Mouse (Mus musculus) intestine, embryonic 14.5 days (tissue): ENCODE data around the gene Vangl2. TPM values are rescaled to one million over a fixed set of nuclear protein-coding genes. Genes with fewer than 3 reads are reported as not detected.

Experiments
- ATAC-seq: fragments of 200-750 bp; cut with Nextera tagmentation; replicated peaks from 2 replicates; pipeline ENCODE4 v1.8.0; 2017; ENCODE audit warnings: low read depth, moderate number of reproducible peaks, moderate TSS enrichment, moderate library complexity; ENCODE audit not compliant: low FRiP score, low TSS enrichment
- DNase-seq: peaks from one replicate; pipeline ENCODE4 v3.0.0-alpha.2; 2018; ENCODE audit warnings: low spot score
- H3K27ac ChIP-seq: fragments of 300-500 bp; sonication (generic); 2 replicates; pipeline ENCODE4 v1.5.1; 2014; ENCODE audit warnings: low read depth, mild to moderate bottlenecking, control low read depth
- H3K27me3 ChIP-seq: fragments of 300-500 bp; sonication (generic); replicated peaks from 2 replicates; pipeline ENCODE4 v1.6.1; 2014; ENCODE audit warnings: low read length, control low read depth; ENCODE audit not compliant: control insufficient read depth, insufficient read depth
- H3K36me3 ChIP-seq: fragments of 300-500 bp; sonication (generic); 2 replicates; pipeline ENCODE4 v1.6.1; 2014; ENCODE audit warnings: low read length, control low read depth; ENCODE audit not compliant: control insufficient read depth, insufficient read depth
- H3K4me1 ChIP-seq: fragments of 300-500 bp; sonication (generic); replicated peaks from 2 replicates; pipeline ENCODE4 v1.6.1; 2014; ENCODE audit warnings: low read length, control low read depth, mixed read lengths; ENCODE audit not compliant: control insufficient read depth, insufficient read depth
- H3K4me2 ChIP-seq: fragments of 300-500 bp; sonication (generic); 2 replicates; pipeline ENCODE4 v1.6.1; 2014; ENCODE audit warnings: low read length
- H3K4me3 ChIP-seq: fragments of 300-500 bp; sonication (generic); 2 replicates; pipeline ENCODE4 v1.5.1; 2014; ENCODE audit warnings: low read depth, low read length, control low read depth, mixed read lengths
- H3K9ac ChIP-seq: fragments of 300-500 bp; sonication (generic); 2 replicates; pipeline ENCODE4 v1.6.1; 2014; ENCODE audit warnings: mild to moderate bottlenecking, low read length
- H3K9me3 ChIP-seq: fragments of 300-500 bp; sonication (generic); 2 replicates; pipeline ENCODE4 v1.6.1; 2016; ENCODE audit warnings: low read length, control low read depth; ENCODE audit not compliant: control insufficient read depth
- WGBS: fragments of 180-500 bp; shearing (Covaris S2); extraction: QIAGEN DNeasy Blood & Tissue Kit; methylation state at CpG from one replicate; pipeline ENCODE4 v1.1.7; 2014; 5-methylcytosine and 5-hydroxymethylcytosine counted together
- polyA plus RNA-seq: library from polyadenylated mRNA; unstranded; fragments of >200 nt; fragmentation: Nextera tagmentation; extraction: Ambion mirVana; gene quantifications from 2 replicates; pipeline ENCODE4 v1.2.1, GENCODE M21; 2014

Gene Vangl2
- polyA plus RNA-seq, 1 experiment from 2014 or later: 13.9 TPM

DNA sequence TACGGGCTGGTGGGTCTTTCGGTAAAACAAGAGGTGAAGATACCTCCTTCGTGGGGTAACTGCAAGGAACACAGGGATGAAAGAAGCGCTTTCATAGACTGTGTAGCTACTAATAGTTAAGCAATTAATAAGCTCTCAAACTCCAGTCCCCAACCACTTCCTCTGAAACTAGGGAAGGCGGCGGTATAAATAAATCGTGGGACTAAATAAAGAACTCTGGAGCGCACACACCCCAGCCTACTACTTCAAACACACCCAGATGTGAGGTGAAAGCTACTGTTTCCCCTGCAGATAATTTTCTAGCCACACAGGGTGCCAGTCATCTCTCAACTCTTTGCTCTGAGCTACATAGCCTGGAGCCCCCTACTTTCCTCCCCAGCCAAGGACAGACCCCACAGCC lies 12.2 kb downstream of the Vangl2 start:
- Histone ChIP-seq H3K9ac (no peak overlapping the region), H3K4me3 (no peak overlapping the region), H3K36me3 (peaks cover 17% of the 10 kb centered on the region), H3K27ac (no peak overlapping the region), H3K4me1 (peaks cover 29% of the 10 kb centered on the region), H3K27me3 (no peaks in the 10 kb centered on the region), H3K4me2 (no peak overlapping the region), H3K9me3 (no peaks in the 10 kb centered on the region)
- no peak for ATAC-seq
- WGBS: 66% methylated on average over 8 of the region's 8 CpGs
- DNase-seq: no peak

DNA sequence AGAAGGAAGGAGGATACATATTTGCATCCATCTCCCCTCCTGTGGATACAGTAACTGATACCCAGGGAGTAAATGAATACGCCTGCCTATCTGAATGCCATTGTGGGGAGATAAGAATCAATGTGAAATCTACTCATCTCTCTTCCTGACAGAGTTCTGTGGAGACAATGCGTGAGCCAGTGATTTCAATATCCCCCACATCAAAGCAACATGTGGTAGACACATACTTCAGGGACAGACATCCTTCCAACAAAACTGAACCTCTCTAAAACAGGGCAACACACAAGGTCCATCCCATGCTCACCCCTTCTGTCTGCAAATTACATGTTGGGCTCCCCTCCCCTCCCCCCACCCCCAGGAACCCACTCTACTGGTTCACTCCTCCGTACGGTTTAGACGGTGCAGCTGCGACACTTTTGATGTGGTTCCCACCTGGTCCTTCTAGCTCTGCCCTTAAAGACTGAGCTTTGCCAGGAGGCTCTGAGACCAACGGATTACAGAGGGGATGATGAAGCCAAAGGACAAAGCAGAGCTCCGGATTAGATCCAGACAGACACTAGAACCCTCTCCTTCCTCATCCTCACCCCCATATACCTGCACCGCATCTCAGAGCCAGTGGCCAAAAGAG lies 12.8 kb downstream of the Vangl2 start:
- Histone ChIP-seq H3K9me3 (no peaks in the 10 kb centered on the region), H3K27ac (no peak overlapping the region), H3K4me3 (no peak overlapping the region), H3K36me3 (peaks cover 23% of the 10 kb centered on the region), H3K27me3 (no peaks in the 10 kb centered on the region), H3K4me2 (no peak overlapping the region), H3K9ac (no peak overlapping the region), H3K4me1 (peaks cover 29% of the 10 kb centered on the region)
- no peak for ATAC-seq
- DNase-seq: no peak
- 66% methylated on average over 9 of the region's 9 CpGs for WGBS

DNA sequence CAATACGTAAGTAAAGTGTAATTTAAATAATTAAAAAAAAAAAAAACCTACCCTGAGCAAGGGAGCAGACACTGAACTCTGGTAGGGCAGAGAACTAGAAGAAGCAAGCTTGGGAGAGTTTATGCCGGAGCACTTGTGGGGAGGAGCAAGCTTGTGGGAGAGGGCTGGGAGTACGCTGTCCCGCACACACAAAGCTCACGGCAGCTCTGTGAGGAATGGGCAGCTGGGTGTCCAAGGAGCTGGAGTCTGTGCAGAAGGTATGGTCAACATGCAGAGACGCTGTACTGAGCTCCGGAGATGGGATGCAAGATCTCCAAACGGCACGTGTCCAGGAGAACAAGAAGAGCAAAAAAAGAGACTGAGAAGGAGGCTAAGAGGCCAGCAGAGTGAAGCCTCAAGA lies 13.5 kb downstream of the Vangl2 start:
- no peak for ATAC-seq

DNA sequence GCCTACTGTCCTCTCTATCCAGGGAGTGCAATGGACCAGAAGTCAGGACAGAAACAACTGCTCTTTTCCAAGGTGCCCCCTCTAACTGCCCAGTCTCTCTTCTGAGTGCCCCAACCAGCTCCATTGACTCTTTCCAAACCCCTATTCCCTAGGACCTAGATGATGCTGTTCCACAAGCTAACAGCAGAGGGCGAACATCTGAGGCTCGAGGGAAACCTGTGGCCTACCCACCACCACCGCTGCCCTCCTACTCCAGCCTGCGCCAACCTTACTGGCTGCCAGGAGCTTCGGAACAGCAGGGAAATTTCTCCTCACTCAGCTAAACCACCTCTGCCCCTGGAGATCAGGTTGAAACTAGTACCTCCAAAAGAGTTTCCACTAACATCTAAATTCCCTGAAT lies 16.2 kb downstream of the Vangl2 start:
- Histone ChIP-seq H3K9ac (no peak overlapping the region), H3K27me3 (no peaks in the 10 kb centered on the region), H3K4me3 (no peak overlapping the region), H3K4me1 (peaks cover 11% of the 10 kb centered on the region), H3K4me2 (no peak overlapping the region), H3K27ac (no peak overlapping the region), H3K9me3 (no peaks in the 10 kb centered on the region), H3K36me3 (peaks cover 56% of the 10 kb centered on the region)
- ATAC-seq: 0 out of 2 replicates have a peak, but pooled peaks have one; percentile 38
- WGBS: 30% methylated on average over 5 of the region's 5 CpGs
- DNase-seq: peak; percentile 86

More for the DNA sequence above, 13.5 kb downstream of the Vangl2 start:
- Histone ChIP-seq H3K27me3 (no peaks in the 10 kb centered on the region), H3K4me1 (peaks cover 27% of the 10 kb centered on the region), H3K9ac (no peak overlapping the region), H3K27ac (no peak overlapping the region), H3K9me3 (no peaks in the 10 kb centered on the region), H3K36me3 (peaks cover 29% of the 10 kb centered on the region), H3K4me2 (no peak overlapping the region), H3K4me3 (no peak overlapping the region)
- 72% methylated on average over 9 of the region's 9 CpGs for WGBS
- DNase-seq: no peak

DNA sequence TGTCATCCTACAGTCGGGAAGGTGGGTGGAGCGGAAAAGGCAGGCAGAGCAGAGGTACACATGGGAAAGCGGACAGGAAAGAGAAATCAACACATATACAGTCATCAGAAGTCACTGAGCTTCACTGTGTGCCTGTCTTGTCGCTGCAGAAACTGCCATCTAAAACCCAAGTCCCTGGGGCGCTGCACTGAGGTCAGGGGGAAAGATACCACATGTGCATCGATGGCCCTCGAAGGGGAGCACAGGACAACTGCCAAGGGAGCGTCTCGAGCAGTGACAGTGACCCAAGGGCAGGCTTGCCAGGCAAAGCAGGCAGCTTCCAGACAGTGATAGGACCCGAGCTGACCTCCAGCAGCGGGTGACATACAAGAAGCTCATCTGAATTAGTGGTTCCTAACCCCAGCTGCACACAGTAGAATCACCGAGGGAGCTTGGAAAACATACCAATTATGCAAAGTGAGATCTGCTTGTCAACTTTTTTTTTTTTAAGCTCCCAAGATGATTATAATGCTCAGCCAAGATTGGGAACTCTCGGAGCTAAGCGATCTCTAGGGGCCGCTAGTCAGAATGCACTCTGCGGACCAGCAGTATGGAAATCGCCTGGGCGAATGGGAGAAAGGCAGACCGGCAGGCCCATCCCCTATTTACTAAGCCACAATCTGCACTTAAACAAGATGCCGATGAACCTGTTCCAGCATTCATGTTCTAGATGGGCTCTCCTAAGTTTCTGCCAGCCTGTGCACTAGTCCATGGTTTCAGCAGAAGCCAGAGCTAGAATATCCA lies 18.0 kb downstream of the Vangl2 start:
- Histone ChIP-seq H3K27ac (no peak overlapping the region), H3K4me3 (no peak overlapping the region), H3K9ac (no peak overlapping the region), H3K4me1 (no peaks in the 10 kb centered on the region), H3K4me2 (no peak overlapping the region), H3K36me3 (peaks cover 74% of the 10 kb centered on the region), H3K27me3 (no peaks in the 10 kb centered on the region), H3K9me3 (no peaks in the 10 kb centered on the region)
- 90% methylated on average over 20 of the region's 20 CpGs for WGBS
- DNase-seq (no peak), ATAC-seq (no peak)

DNA sequence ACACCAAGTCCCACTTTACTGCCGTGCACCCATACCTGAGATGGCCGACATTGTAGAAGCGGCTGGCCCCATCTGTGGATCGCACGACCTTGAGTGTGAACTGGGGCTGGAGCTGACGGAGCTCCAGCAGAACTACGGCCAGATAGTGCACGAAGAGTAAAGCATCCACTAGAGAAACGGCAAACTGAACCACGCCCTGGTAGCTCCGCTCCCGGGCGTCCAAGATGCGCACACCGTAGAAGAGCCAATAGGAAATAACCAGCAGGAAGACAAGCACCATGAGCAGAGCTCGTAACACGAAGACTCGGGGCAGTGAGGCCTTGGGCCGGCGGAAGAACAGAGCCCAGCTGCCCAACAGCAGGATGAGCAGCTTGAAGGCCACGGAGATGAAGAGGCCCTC lies 18.8 kb downstream of the Vangl2 start:
- H3K4me1 ChIP-seq: no peaks in the 10 kb centered on the region
- no peaks in the 10 kb centered on the region for H3K27me3 ChIP-seq
- DNase-seq (no peak), ATAC-seq (no peak)
- no peak overlapping the region for H3K27ac ChIP-seq
- no peak overlapping the region for H3K9ac ChIP-seq
- no peaks in the 10 kb centered on the region for H3K9me3 ChIP-seq
- 95% methylated on average over 21 of the region's 21 CpGs for WGBS
- H3K36me3 ChIP-seq: peaks cover 83% of the 10 kb centered on the region
- no peak overlapping the region for H3K4me2 ChIP-seq
- H3K4me3 ChIP-seq: no peak overlapping the region

DNA sequence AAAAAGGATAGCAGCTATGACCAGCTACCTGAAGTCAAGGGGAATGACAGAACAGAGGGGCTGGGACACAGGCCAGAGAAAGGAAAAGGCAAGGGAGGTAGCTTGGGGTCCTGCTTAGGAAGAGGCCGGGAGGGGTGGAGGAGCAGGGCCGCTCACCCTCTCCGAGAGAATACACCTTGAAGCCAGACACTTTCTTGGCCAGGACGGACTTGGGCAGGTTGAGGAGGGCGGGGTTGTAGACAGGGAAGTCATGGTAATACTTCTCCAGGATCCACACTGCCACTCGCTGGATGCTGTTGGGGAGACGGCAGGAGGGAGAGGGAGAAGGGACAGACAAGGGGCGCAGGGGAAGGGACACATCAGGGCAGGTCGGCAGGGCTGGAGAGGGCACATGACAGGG lies 19.9 kb downstream of the Vangl2 start:
- Histone ChIP-seq H3K27ac (no peak overlapping the region), H3K4me3 (no peak overlapping the region), H3K27me3 (no peaks in the 10 kb centered on the region), H3K9me3 (no peaks in the 10 kb centered on the region), H3K9ac (no peak overlapping the region), H3K36me3 (peaks cover 92% of the 10 kb centered on the region), H3K4me2 (no peak overlapping the region), H3K4me1 (no peaks in the 10 kb centered on the region)
- ATAC-seq: no peak
- 87% methylated on average over 9 of the region's 9 CpGs for WGBS
- DNase-seq: no peak

DNA sequence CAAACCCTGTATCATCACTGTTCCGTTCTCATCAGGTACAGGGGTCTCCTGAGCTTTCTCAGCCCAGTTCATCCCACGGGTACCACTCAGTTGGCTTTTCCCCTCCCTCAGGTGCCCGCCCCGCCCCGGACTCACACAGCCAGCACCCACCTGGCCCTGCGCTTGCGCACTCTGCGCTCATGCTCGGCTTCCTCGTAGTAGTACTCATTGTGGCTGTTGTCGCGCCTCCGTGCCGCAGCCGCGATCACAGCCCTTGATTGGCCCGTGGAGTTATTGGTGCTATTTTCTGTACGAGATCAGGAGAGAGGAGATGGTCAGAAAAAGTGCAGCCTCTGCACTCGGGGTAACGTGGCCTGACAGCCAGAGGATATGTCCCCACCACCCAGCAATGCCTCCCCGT lies 20.5 kb downstream of the Vangl2 start:
- H3K36me3 ChIP-seq: peaks cover 95% of the 10 kb centered on the region
- H3K4me3 ChIP-seq: no peak overlapping the region

DNA sequence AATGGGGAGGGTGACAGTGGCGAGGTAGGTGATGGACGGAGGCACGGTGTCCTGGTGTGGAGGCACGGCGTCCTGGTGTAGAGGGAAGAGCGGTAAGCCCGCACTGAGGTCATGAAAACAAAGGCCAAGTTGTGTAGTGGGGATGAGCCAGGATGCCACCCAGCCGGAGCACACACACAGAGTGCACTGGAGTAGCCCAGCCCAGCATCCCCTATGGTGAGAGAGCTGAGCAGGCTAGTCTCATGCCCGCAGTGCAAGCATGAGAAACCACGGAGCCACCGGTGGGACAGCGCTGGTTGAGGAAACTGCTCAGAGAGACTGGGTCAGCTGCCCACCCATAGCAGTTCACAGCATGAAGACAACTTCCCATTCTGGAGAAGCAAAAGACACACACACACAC lies 26.6 kb downstream of the Vangl2 start:
- 59% methylated on average over 12 of the region's 12 CpGs for WGBS
- no peak overlapping the region for H3K4me3 ChIP-seq
- H3K9me3 ChIP-seq: no peaks in the 10 kb centered on the region
- DNase-seq: no peak
- no peak overlapping the region for H3K27ac ChIP-seq
- H3K4me1 ChIP-seq: no peaks in the 10 kb centered on the region
- H3K36me3 ChIP-seq: peaks cover 41% of the 10 kb centered on the region
- no peak for ATAC-seq
- H3K4me2 ChIP-seq: no peak overlapping the region
- H3K27me3 ChIP-seq: no peaks in the 10 kb centered on the region
- H3K9ac ChIP-seq: no peak overlapping the region

More for the DNA sequence above, 20.5 kb downstream of the Vangl2 start:
- no peaks in the 10 kb centered on the region for H3K27me3 ChIP-seq
- H3K27ac ChIP-seq: no peak overlapping the region
- H3K4me2 ChIP-seq: no peak overlapping the region
- H3K9me3 ChIP-seq: no peaks in the 10 kb centered on the region
- DNase-seq (no peak), ATAC-seq (no peak)
- H3K4me1 ChIP-seq: no peaks in the 10 kb centered on the region
- 96% methylated on average over 21 of the region's 21 CpGs for WGBS
- H3K9ac ChIP-seq: no peak overlapping the region
